Mouse (Mus musculus) neutrophil, adult 5-6 weeks (primary cell): Measurements from ENCODE around the gene Anxa10. TPM values are rescaled to one million over a fixed set of nuclear protein-coding genes. Genes with fewer than 3 reads are reported as not detected.
A peak's percentile ranks its signal among the peaks of the same experiment; 100 is the strongest.

Experiments
- ATAC-seq: fragments of 151-379, 151-347 bp; 2 replicates; pipeline ENCODE4 v1.8.0; 2017; ENCODE audit warnings: mild to moderate bottlenecking, moderate TSS enrichment; ENCODE audit not compliant: insufficient number of reproducible peaks, poor library complexity, low FRiP score, severe bottlenecking; ENCODE audit errors: extremely low read depth
- total RNA-seq: library from RNA; stranded (forward); fragments of 200-1000 nt; gene quantifications from 2 replicates; pipeline ENCODE4 v1.2.3, GENCODE M21; 2017

The Anxa10 gene
- total RNA-seq: not detected in 2 replicates

- no peak for ATAC-seq
Observed at GRCm38 (mm10) chr8:62123098-62123497, at the start of gene Anxa10. Gene Anxa10, minus strand, starts transcription at chr8:62123150.

- no peak for ATAC-seq
Observed at GRCm38 (mm10) chr8:62132662-62133366, 9.9 kb upstream of the Anxa10 start.

DNA sequence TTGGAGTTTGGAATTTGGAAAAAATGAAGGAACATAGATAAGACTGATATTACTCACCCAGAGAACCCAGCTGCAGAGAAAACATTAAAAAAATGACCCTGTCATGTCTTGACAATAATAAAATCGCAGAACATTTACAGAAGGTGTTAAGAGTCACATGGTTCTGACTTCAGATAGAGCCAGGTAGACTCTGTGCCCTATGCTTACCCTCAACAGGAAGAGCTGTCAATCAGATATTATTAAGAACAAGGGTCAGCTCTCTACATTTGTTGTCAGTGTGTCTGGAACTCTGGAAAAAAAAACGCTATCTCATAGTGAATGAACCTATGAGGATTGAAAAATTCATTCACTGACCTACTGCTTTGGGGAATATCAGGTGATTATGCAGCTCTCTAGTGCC is 25.7 kb downstream of the Anxa10 start:
- no peak for ATAC-seq

DNA sequence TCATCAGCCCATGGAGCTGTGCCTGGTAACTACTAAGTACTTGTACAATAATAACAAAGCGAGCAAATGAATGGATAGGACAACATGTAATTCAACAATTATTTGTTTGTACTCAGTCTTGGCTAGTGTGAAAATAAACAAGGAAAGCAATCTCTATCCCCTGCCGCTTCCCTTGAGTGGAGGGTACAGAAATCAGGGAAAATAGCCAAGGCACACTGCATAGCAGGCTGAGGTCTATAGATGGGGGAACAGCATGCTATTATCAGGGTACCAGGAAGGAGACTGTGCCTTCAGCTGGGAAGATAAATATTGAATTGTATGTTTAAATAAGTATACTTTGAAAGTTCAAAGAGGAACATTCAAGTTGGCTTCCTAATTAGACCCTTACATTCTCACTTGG is 41.1 kb downstream of the Anxa10 start:
- no peak for ATAC-seq

GRCm38 (mm10) chr8:62080195-62080802 is 42.7 kb downstream of the Anxa10 start:
- no peak for ATAC-seq

DNA sequence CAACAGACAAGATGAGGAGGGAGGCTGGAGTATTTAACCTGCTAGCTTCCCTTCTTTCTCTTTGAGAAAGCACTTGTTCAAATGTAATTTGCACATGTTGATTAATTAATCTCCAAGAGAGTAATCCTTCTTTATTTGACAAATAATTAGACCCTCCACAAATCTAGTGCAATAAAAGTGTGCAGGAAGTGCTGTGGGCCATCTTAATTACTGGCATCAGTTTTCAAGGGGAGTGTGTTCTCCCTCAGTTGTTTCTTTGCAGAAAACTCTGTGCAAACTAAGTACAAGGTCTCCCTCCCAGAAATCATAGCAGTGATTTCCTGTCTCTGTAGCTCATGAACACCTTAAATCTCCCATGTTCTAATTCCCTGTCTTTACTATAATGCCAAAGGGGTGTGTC is 54.6 kb downstream of the Anxa10 start:
- ATAC-seq: no peak

GRCm38 (mm10) chr8:62060357-62060756 is 62.6 kb downstream of the Anxa10 start:
- no peak for ATAC-seq

- ATAC-seq: no peak
Observed at GRCm38 (mm10) chr8:62046809-62047208, 76.1 kb downstream of the Anxa10 start.

GRCm38 (mm10) chr8:62034351-62034750 is 88.6 kb downstream of the Anxa10 start:
- no peak for ATAC-seq

- no peak for ATAC-seq
Observed at GRCm38 (mm10) chr8:62014582-62014981, 108.4 kb downstream of the Anxa10 start.

DNA sequence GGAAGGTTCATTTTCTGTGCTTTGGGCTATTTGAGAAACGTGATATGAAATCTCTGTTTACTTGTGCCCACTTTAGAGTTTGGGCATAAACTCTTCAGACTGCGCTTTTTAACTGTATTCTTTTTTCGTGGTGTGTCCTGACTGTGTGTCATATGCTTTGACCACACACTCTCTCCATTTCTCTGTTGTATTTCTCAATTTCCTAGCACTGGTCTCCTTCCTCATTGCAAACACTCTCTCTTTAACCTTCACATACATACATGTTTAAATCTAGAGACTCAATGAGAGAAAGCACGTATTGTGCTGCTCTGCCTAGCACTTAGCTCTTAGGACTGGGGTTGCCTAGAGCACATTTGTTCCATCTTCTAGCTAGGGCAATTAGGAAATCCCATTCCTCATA is 108.8 kb downstream of the Anxa10 start:
- peak; percentile 48; the same call in 1 of the 2 replicates for ATAC-seq

Other genes starting within 250 kb of the Anxa10 start
- gene Palld, start 220.5 kb downstream of the Anxa10 start, total RNA-seq: 0.70 and 0.74 TPM in 2 replicates
- gene Ddx60, start 195.1 kb downstream of the Anxa10 start, total RNA-seq: 50.0 and 51.7 TPM in 2 replicates